Mouse (Mus musculus) liver, adult 2 months (tissue): ENCODE results near the gene Foxr1.

Experiments
- CTCF ChIP-seq: fragments of 200-500 bp; IDR thresholded peaks from 2 replicates; pipeline ENCODE4 v1.5.1; 2011; ENCODE audit warnings: low read depth, low read length, control low read depth
- POLR2A ChIP-seq: fragments of 200-500 bp; IDR thresholded peaks from 2 replicates; pipeline ENCODE4 v1.6.1; 2011; ENCODE audit warnings: low read length, control low read depth; ENCODE audit not compliant: insufficient read depth; ENCODE audit errors: extremely low read depth

GRCm38 (mm10) chr9:44474327-44474726 lies 33.4 kb upstream of the Foxr1 start:
- TF ChIP-seq CTCF (no peak), POLR2A (no peak)
